Mouse (Mus musculus) hindbrain, embryonic 11.5 days (tissue): Measurements from ENCODE around the gene Max. TPM values are rescaled to one million over a fixed set of nuclear protein-coding genes. Genes with fewer than 3 reads are reported as not detected.

Experiments
- ATAC-seq: fragments of 200-750 bp; cut with Nextera tagmentation; 2 replicates; pipeline ENCODE4 v1.8.0; 2017; ENCODE audit warnings: mild to moderate bottlenecking, moderate TSS enrichment, moderate library complexity; ENCODE audit not compliant: low FRiP score
- DNase-seq: peaks from one replicate; pipeline ENCODE4 v3.0.0-alpha.2; 2015; ENCODE audit warnings: low spot score
- H3K27ac ChIP-seq: fragments of 300-500 bp; sonication (generic); 2 replicates; pipeline ENCODE4 v1.5.1; 2014; ENCODE audit warnings: mild to moderate bottlenecking, low read depth, low read length
- H3K27me3 ChIP-seq: fragments of 300-500 bp; sonication (generic); 2 replicates; pipeline ENCODE4 v1.6.1; 2014; ENCODE audit warnings: mild to moderate bottlenecking, low read length, moderate library complexity, mixed read lengths; ENCODE audit not compliant: control insufficient read depth, insufficient read depth
- H3K36me3 ChIP-seq: fragments of 300-500 bp; sonication (generic); 2 replicates; pipeline ENCODE4 v1.6.1; 2014; ENCODE audit warnings: mild to moderate bottlenecking, low read length, moderate library complexity, mixed read lengths; ENCODE audit not compliant: control insufficient read depth, insufficient read depth
- H3K4me1 ChIP-seq: fragments of 300-500 bp; sonication (generic); replicated peaks from 2 replicates; pipeline ENCODE4 v1.6.1; 2014; ENCODE audit warnings: low read length, mixed read lengths; ENCODE audit not compliant: control insufficient read depth, insufficient read depth
- H3K4me2 ChIP-seq: fragments of 300-500 bp; sonication (generic); replicated peaks from 2 replicates; pipeline ENCODE4 v1.6.1; 2014; ENCODE audit warnings: mild to moderate bottlenecking, low read depth, low read length
- H3K4me3 ChIP-seq: fragments of 300-500 bp; sonication (generic); 2 replicates; pipeline ENCODE4 v1.5.1; 2014; ENCODE audit warnings: low read depth, low read length
- H3K9ac ChIP-seq: fragments of 300-500 bp; sonication (generic); 2 replicates; pipeline ENCODE4 v1.6.1; 2014; ENCODE audit warnings: low read depth, low read length
- H3K9me3 ChIP-seq: fragments of 300-500 bp; sonication (generic); 2 replicates; pipeline ENCODE4 v1.6.1; 2016; ENCODE audit warnings: low read length; ENCODE audit not compliant: control insufficient read depth
- WGBS: fragments of 180-500 bp; shearing (Covaris S2); extraction: QIAGEN DNeasy Blood & Tissue Kit; methylation state at CpG from one replicate; pipeline ENCODE4 v1.1.7; 2014; 5-methylcytosine and 5-hydroxymethylcytosine counted together
- polyA plus RNA-seq: library from polyadenylated mRNA; unstranded; fragments of >200 nt; fragmentation: Nextera tagmentation; extraction: Ambion mirVana; gene quantifications from 2 replicates; pipeline ENCODE4 v1.2.1, GENCODE M21; 2014

The Max gene
- polyA plus RNA-seq, 1 experiment from 2014 or later: 48.4 TPM

- Histone ChIP-seq H3K9ac (no peak overlapping the region), H3K36me3 (no peaks in the 10 kb centered on the region), H3K4me3 (no peak overlapping the region), H3K9me3 (no peaks in the 10 kb centered on the region), H3K27me3 (no peaks in the 10 kb centered on the region), H3K4me2 (no peak overlapping the region), H3K27ac (no peak overlapping the region), H3K4me1 (no peaks in the 10 kb centered on the region)
- WGBS: 89% methylated on average over 6 of the region's 6 CpGs
- no peak for ATAC-seq
- no peak for DNase-seq
Observed at GRCm38 (mm10) chr12:76932688-76933060, 29.3 kb downstream of the Max start.

GRCm38 (mm10) chr12:76931739-76932687 is 30.0 kb downstream of the Max start:
- ATAC-seq: no peak
- no peak overlapping the region for H3K9ac ChIP-seq
- no peak for DNase-seq
- no peak overlapping the region for H3K4me3 ChIP-seq
- no peaks in the 10 kb centered on the region for H3K27me3 ChIP-seq
- WGBS: 76% methylated on average over 14 of the region's 14 CpGs
- H3K27ac ChIP-seq: no peak overlapping the region
- H3K4me1 ChIP-seq: no peaks in the 10 kb centered on the region
- H3K9me3 ChIP-seq: no peaks in the 10 kb centered on the region
- no peaks in the 10 kb centered on the region for H3K36me3 ChIP-seq
- no peak overlapping the region for H3K4me2 ChIP-seq

- Histone ChIP-seq H3K4me3 (no peak overlapping the region), H3K27me3 (no peaks in the 10 kb centered on the region), H3K36me3 (no peaks in the 10 kb centered on the region), H3K27ac (no peak overlapping the region), H3K4me2 (no peak overlapping the region), H3K9ac (no peak overlapping the region), H3K4me1 (no peaks in the 10 kb centered on the region), H3K9me3 (no peaks in the 10 kb centered on the region)
- ATAC-seq: no peak
- no peak for DNase-seq
- 70% methylated on average over 6 of the region's 6 CpGs for WGBS
Observed at GRCm38 (mm10) chr12:76930177-76930576, 31.8 kb downstream of the Max start.

GRCm38 (mm10) chr12:76927539-76927938 is 34.5 kb downstream of the Max start:
- no peak for ATAC-seq
- no peaks in the 10 kb centered on the region for H3K27me3 ChIP-seq
- no peak overlapping the region for H3K9ac ChIP-seq
- no peaks in the 10 kb centered on the region for H3K9me3 ChIP-seq
- H3K4me1 ChIP-seq: no peaks in the 10 kb centered on the region
- DNase-seq: no peak
- no peaks in the 10 kb centered on the region for H3K36me3 ChIP-seq
- no peak overlapping the region for H3K4me3 ChIP-seq
- H3K27ac ChIP-seq: no peak overlapping the region
- WGBS: 59% methylated on average over 10 of the region's 10 CpGs
- no peak overlapping the region for H3K4me2 ChIP-seq

GRCm38 (mm10) chr12:76927012-76927411 is 35.0 kb downstream of the Max start:
- no peaks in the 10 kb centered on the region for H3K4me1 ChIP-seq
- ATAC-seq (no peak), DNase-seq (no peak)
- WGBS: 82% methylated on average over 3 of the region's 3 CpGs
- H3K36me3 ChIP-seq: no peaks in the 10 kb centered on the region
- H3K9ac ChIP-seq: no peak overlapping the region
- no peaks in the 10 kb centered on the region for H3K9me3 ChIP-seq
- H3K27me3 ChIP-seq: no peaks in the 10 kb centered on the region
- H3K27ac ChIP-seq: no peak overlapping the region
- H3K4me3 ChIP-seq: no peak overlapping the region
- no peak overlapping the region for H3K4me2 ChIP-seq

- H3K9me3 ChIP-seq: no peaks in the 10 kb centered on the region
- H3K4me1 ChIP-seq: no peaks in the 10 kb centered on the region
- no peaks in the 10 kb centered on the region for H3K27me3 ChIP-seq
- ATAC-seq (no peak), DNase-seq (no peak)
- H3K4me2 ChIP-seq: no peak overlapping the region
- no peak overlapping the region for H3K9ac ChIP-seq
- H3K27ac ChIP-seq: no peak overlapping the region
- H3K36me3 ChIP-seq: no peaks in the 10 kb centered on the region
- no peak overlapping the region for H3K4me3 ChIP-seq
- 81% methylated on average over 10 of the region's 10 CpGs for WGBS
Observed at GRCm38 (mm10) chr12:76926338-76926945, 35.6 kb downstream of the Max start.

GRCm38 (mm10) chr12:76924904-76925604 is 36.9 kb downstream of the Max start:
- no peak overlapping the region for H3K4me2 ChIP-seq
- no peak overlapping the region for H3K4me3 ChIP-seq
- H3K9ac ChIP-seq: no peak overlapping the region
- no peaks in the 10 kb centered on the region for H3K9me3 ChIP-seq
- H3K27me3 ChIP-seq: no peaks in the 10 kb centered on the region
- 95% methylated on average over 10 of the region's 10 CpGs for WGBS
- no peak for DNase-seq
- no peaks in the 10 kb centered on the region for H3K36me3 ChIP-seq
- ATAC-seq: no peak
- no peak overlapping the region for H3K27ac ChIP-seq
- no peaks in the 10 kb centered on the region for H3K4me1 ChIP-seq

GRCm38 (mm10) chr12:76923118-76923517 is 38.9 kb downstream of the Max start:
- ATAC-seq (no peak), DNase-seq (no peak)
- Histone ChIP-seq H3K27me3 (no peaks in the 10 kb centered on the region), H3K9me3 (no peaks in the 10 kb centered on the region), H3K4me2 (no peak overlapping the region), H3K4me3 (no peak overlapping the region), H3K9ac (no peak overlapping the region), H3K36me3 (no peaks in the 10 kb centered on the region), H3K4me1 (no peaks in the 10 kb centered on the region; the same call in 1 of the 2 replicates), H3K27ac (no peak overlapping the region)
- WGBS: 93% methylated on average over 8 of the region's 8 CpGs
